Mouse (Mus musculus) E14TG2a.4 (cell line): ENCODE results near the gene Notch1.

Experiments used
- CTCF ChIP-seq: conservative IDR thresholded peaks from 2 replicates; pipeline ENCODE4 v1.5.1; 2014; ENCODE audit warnings: low read length
- NANOG ChIP-seq: IDR thresholded peaks from 2 replicates; pipeline ENCODE4 v1.6.1; 2014; ENCODE audit warnings: borderline replicate concordance, low read length, mixed read lengths
- POU5F1 ChIP-seq: IDR thresholded peaks from 2 replicates; pipeline ENCODE4 v1.6.1; 2014; ENCODE audit warnings: low read length, borderline replicate concordance

- no peak for TF ChIP-seq CTCF
- no peak for TF ChIP-seq NANOG
- no peak for TF ChIP-seq POU5F1
These were observed 33.3 kb upstream of the Notch1 start for GRCm38 (mm10) chr2:26549801-26550200.
